Mouse (Mus musculus) cerebral cortex, adult 2 months (tissue): ENCODE measurements around the gene Nptn.

Experiments used
- WGBS: fragments of 180-500 bp; shearing (Covaris S2); methylation state at CpG from one replicate; pipeline ENCODE4 v1.1.7; 2018; 5-methylcytosine and 5-hydroxymethylcytosine counted together

Gene Nptn

GRCm38 (mm10) chr9:58581958-58582540 is at the start of gene Nptn:
Gene Nptn (plus strand): TSS chr9:58582240.
- WGBS: 2% methylated on average over 39 of the region's 56 CpGs

GRCm38 (mm10) chr9:58533322-58533721 is 48.7 kb upstream of the Nptn start:
- WGBS: 65% methylated on average over 6 of the region's 6 CpGs

DNA sequence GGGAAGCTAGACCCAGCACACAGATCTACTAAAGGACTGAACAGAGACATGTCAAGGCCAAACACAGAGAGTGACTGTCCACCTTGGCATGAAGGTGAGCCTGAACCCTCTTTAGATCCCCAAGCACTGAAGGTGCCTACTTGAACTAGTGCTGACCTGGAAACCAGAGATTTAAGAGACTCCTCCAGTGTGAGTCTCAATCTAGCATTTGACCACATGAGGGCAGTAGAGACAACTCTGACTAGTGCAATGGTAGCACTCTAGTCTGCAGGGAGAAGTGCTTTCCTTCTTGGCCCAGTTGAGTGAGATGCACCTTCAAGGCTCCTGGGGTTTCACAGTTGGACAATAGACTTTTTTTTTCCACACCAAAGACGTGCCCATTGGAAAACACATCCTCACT is 47.3 kb upstream of the Nptn start:
- 50% methylated on average over 1 of the region's 1 CpGs for WGBS

GRCm38 (mm10) chr9:58535447-58536134 is 46.4 kb upstream of the Nptn start:
- WGBS: 77% methylated on average over 20 of the region's 20 CpGs

DNA sequence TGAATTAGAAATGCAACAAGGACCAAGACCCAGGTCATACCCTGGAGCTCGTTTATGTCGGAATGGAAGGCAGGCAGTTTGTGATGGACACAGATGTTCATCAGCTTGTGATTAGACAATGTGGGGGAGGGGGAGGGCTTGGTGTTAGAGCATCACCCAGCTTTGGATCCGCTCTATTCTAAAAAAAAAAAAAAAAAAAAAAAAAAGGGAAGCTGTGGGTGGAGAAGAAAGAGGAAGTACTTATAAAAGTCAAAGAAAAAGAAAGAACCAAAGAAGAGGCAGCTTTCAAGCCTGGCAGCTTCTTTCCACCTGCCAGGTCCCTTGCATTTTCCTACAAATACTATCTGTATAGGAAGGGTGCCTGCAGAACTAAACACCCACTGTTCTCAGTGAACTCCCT is 44.3 kb upstream of the Nptn start:
- WGBS: 62% methylated on average over 3 of the region's 3 CpGs

- WGBS: 48% methylated on average over 5 of the region's 5 CpGs
These were observed 42.2 kb upstream of the Nptn start for GRCm38 (mm10) chr9:58539886-58540285.

GRCm38 (mm10) chr9:58541895-58542338 is 40.1 kb upstream of the Nptn start:
- WGBS: 15% methylated on average over 6 of the region's 6 CpGs

DNA sequence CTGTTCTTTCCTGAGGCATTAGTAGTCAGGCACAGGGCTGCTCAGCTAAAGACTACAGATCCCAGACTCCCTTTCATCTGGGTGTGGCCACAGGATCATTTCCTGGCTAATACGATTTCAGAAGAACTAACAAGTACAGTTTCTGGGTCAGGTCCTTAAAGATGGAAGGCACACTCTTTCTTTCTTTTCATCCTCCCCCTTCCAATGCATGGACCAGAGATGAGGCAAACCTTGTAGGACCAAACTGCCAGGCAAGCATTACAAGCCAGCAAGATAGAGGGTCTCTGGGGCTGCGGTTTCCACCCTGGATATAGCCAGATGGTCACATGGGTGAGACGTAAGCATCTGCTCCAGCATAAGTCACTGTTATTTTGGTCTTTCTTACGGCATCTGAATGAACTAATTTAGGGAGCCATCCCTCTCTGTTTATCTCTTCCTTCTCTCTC is 37.1 kb upstream of the Nptn start:
- 41% methylated on average over 4 of the region's 4 CpGs for WGBS

DNA sequence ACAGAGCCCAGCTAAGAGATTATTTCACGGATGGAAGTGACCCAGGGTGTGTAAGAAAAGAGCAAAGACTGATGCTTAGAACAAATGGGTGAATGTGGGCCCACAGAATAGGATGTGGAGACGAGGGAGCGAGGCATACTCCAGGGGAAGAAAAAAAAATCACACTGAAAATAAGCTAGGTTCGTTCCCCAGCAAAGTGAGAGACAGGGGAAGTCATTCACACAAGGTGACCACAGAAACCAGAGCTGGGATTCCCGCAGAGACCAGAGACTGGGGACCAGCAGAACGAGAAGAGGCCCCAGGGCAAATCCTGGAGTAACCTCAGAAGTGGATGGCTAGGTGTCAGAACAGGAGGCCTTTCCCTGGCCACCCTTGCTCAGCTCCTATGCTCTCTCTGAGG is 36.6 kb upstream of the Nptn start:
- 32% methylated on average over 6 of the region's 6 CpGs for WGBS

DNA sequence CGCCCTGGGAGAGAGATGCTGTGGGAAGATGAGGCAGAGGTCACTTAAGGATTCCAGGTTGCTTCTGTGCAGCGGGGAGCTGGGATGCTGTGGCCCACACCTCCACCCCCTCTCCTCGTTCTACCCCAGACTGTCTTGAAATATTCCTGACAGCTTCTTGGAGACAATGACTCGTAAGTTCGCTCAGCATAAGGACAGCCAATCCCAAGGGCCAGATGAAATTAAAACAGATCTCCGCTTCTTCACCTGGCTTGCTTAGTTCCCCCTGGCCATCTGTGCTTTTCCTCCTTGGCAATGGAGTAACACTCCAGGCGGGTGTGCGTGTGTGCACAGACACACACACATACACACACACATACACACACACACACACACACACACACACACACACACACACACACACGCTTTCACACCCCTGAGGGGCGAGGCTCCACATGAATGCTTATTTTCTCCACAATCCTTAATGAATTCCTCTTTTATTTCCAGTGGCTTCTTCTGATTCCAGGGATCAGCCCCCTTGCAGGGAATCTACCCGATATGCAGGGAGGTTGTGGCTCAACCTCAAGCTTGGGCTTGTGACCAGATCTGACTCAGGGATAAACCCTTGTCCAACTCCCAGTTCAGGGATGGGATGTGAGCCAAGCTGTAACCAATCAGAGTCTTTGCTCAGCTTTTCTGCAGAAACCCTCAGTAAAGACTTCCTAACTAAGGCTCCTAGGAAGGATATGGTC is 35.2 kb upstream of the Nptn start:
- 50% methylated on average over 11 of the region's 11 CpGs for WGBS

DNA sequence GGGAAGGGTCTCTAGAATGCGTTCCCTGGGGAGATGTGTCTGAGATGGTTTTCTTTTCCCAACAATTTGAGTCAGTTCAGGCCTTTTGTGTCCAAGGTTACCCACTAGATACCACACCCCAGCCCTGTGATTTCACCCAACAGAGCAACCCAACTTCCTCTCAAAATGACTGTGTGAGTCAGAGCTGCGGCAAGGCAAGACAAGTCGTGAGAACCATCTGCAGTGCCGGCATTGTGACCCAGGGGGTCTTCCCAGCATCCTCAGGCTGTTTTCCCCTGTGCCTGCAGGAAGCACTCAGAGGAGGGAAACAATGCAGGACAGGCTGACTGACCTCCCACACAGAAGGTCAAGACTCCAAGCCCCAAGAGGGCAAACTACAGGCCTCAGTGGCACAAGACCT is 33.1 kb upstream of the Nptn start:
- WGBS: 54% methylated on average over 4 of the region's 4 CpGs

GRCm38 (mm10) chr9:58549694-58550093 is 32.3 kb upstream of the Nptn start:
- 70% methylated on average over 3 of the region's 3 CpGs for WGBS

DNA sequence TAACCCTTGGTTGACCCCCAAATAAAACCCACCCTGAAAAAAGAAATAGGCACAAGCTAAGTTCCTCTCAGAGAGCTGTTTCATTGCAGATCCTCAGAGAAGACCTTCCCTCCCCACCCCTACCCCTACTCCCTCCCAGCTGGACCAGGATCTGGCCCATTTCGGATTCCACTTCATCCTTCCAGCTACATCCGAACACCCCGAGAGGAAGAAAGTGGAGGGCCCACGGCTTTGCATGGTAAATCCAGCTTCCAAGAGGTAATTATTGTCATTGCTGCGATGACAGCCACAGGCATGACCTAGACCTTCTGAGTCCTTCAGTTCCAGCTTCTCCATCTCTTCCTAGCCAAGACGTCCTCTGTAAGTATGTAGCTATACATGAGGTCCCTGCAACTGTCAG is 31.1 kb upstream of the Nptn start:
- WGBS: 90% methylated on average over 6 of the region's 6 CpGs

DNA sequence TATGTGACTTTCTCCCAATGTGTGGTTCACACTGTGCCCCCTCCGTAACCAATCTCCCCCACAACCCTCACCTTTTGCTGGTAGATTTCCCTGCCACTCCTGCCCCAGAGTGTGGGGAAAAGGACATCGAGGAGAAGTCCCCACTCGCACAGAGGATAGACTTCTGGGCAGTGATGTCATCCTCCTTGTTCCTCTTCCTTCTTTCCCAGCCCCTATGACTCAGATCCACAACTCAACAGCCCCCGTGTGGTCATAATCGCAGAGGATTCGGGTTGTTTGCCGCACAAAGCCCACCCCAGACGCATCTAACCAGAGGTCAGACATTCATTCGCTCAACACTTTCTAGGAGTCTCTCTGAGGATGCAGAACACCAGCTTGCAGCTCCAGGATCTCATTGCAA is 30.0 kb upstream of the Nptn start:
- WGBS: 60% methylated on average over 9 of the region's 9 CpGs

GRCm38 (mm10) chr9:58554056-58554907 is 27.8 kb upstream of the Nptn start:
- 18% methylated on average over 23 of the region's 23 CpGs for WGBS

- WGBS: under 1% methylated on average over 68 of the region's 68 CpGs
These were observed 26.9 kb upstream of the Nptn start, which contains the start of gene Cd276 for GRCm38 (mm10) chr9:58554908-58555684. Gene Cd276 (minus strand): TSS chr9:58555437.

DNA sequence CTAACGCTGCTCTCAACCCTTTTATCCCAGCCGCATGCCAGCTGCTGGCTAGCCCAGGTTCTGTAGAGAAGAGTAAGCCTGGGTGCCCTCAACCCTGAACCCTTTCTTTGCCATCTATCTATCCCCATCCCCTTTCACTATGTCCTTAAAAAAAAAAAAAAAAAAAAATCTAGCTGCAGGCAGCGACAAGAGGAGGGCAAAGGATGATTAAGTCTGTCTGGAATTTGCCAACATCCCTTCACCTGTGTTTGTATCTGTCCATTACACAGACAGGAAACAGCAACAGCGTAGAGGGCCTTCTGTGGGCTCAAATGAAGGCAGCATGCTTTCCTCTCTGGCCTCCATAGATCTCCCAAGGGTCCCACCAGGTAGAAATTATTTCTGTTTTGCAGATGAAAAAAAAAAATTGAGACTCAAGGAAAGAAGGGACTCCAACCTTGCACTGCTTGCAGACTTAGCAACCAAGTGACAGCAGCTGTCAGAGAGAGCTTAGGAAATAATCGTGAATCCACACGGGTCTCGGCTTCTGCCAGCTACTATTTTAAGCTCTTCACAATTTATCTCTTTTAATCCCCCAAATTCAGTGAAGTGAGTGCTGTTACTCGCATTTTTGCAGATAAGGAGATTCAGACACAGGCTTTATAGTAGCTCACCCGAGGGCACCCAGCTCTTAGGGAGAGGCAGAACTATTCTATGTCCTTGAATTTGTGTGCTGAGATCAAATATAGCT is 26.2 kb upstream of the Nptn start:
- WGBS: 17% methylated on average over 9 of the region's 9 CpGs

- WGBS: 27% methylated on average over 7 of the region's 7 CpGs
These were observed 25.4 kb upstream of the Nptn start for GRCm38 (mm10) chr9:58556627-58557026.

DNA sequence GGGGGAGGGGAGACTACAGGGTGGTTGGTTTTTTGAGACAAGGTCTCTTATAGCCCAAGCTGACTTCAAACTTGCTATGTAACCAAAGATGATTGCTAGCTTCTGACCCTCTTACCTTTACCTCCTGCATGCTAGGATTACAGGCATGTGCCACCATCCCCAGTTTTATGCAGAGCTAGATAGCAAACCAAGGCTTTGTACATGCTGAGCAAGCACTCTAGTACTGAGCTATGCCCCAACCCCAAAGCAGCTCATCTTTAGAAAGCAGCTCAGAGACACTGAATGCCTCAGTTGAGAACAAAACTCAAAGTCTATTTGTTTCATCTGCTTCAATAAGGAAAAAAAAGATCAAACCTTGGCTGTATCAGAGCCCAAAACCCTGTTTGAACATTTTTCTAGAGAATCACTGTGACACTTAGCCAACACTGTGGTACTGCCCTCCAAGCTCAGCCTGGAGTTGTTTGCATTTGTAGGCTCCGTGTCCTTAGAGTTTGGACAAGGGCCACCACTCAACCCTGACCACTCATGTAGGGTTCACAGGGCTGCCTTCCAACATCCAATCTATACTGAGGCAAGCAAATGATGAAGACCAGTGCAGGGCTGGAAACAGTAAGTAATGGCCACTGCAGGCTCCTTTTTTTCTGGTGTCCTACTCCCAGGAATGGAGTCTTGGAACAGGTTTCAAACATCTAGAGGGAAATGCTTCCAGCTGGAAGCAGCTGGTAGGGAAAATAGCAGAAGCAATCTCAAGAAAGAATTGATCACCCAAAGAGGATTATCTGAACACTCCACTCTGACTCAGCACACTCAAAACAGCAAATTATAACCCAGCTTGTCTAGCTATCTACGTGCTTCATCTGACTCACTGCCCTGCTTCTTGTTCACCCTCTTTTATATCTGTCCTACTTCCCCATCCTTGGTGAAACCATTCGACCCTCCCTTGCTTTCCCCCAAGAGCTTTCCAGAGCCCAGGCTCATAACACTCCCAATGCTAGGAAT is 24.3 kb upstream of the Nptn start:
- 52% methylated on average over 3 of the region's 3 CpGs for whole genome bisulfite sequencing
